Mouse (Mus musculus): Measurements from ENCODE around the gene Actrt3. TPM values are rescaled to one million over a fixed set of nuclear protein-coding genes. Genes with fewer than 3 reads are reported as not detected.

The Actrt3 gene
- 0.15 TPM in 2 replicates for polyA plus RNA-seq (2014; fragmentation: Nextera tagmentation; extraction: Ambion mirVana)

GRCm38 (mm10) chr3:30599711-30600545 lies at the start of gene Actrt3:
Gene Actrt3, minus strand, starts transcription at chr3:30599939.
- Histone ChIP-seq H3K4me1 (ENCODE audit: control insufficient read depth, insufficient read depth, low read length) (peaks cover 8% of the 10 kb centered on the region), H3K27ac (ENCODE audit: low read depth, low read length) (no peak within 1 kb of the TSS), H3K27me3 (ENCODE audit: control insufficient read depth, insufficient read depth, low read length) (no peaks in the 10 kb centered on the region), H3K4me3 (ENCODE audit: low read depth, low read length) (peak within 1 kb of the TSS; percentile 56), H3K4me2 (peak within 1 kb of the TSS; percentile 80), H3K9me3 (ENCODE audit: control insufficient read depth, low read length) (no peaks in the 10 kb centered on the region), H3K36me3 (ENCODE audit: control insufficient read depth, insufficient read depth, low read length) (no peaks in the 10 kb centered on the region), H3K9ac (ENCODE audit: low read length) (peak within 1 kb of the TSS; percentile 57)
- peak; percentile 93 for DNase-seq (ENCODE audit: low spot score, missing footprints)
- 2% methylated on average over 32 of the region's 32 CpGs for WGBS
- no peak for ATAC-seq (ENCODE audit: low FRiP score)

DNA sequence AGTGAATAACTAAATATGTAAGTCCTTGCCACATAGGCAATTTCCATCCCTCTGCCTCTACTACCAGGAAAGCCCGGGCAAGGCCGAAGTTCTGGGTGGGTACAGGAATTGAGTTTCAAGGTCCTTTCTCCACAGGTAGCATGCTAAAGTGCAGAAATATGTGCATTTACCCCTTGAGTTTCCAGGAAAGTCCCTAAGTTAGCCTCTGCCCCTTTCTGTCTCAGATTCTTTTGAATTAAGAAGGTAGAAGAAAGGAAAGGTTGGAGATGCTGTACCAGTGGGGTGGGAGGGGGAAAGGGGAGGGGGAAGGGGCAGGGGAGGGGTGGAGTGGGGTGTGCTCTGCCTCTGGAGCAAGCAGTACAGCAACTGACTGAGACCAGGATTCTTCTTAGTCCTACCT lies 48.7 kb upstream of the Actrt3 start:
- DNase-seq (ENCODE audit: low spot score, missing footprints) (no peak), ATAC-seq (ENCODE audit: low FRiP score) (no peak)
- H3K27ac ChIP-seq (ENCODE audit: low read depth, low read length), result no peak overlapping the region
- peaks cover 11% of the 10 kb centered on the region for H3K4me1 ChIP-seq (ENCODE audit: control insufficient read depth, insufficient read depth, low read length)
- H3K9me3 ChIP-seq (ENCODE audit: control insufficient read depth, low read length), result no peaks in the 10 kb centered on the region
- H3K4me3 ChIP-seq (ENCODE audit: low read depth, low read length), result no peak overlapping the region
- H3K9ac ChIP-seq (ENCODE audit: low read length), result no peak overlapping the region
- H3K36me3 ChIP-seq (ENCODE audit: control insufficient read depth, insufficient read depth, low read length), result no peaks in the 10 kb centered on the region
- 98% methylated on average over 2 of the region's 2 CpGs for WGBS
- no peak overlapping the region for H3K4me2 ChIP-seq
- H3K27me3 ChIP-seq (ENCODE audit: control insufficient read depth, insufficient read depth, low read length), result peaks cover 22% of the 10 kb centered on the region

- H3K4me2 ChIP-seq, result peak within 1 kb of the TSS; percentile 66
- peaks cover 22% of the 10 kb centered on the region for H3K27me3 ChIP-seq (ENCODE audit: control insufficient read depth, insufficient read depth, low read length)
- no peaks in the 10 kb centered on the region for H3K9me3 ChIP-seq (ENCODE audit: control insufficient read depth, low read length)
- ATAC-seq (ENCODE audit: low FRiP score), result peak; percentile 96
- H3K27ac ChIP-seq (ENCODE audit: low read depth, low read length), result no peak within 1 kb of the TSS
- H3K9ac ChIP-seq (ENCODE audit: low read length), result peak within 1 kb of the TSS; percentile 58
- DNase-seq (ENCODE audit: low spot score, missing footprints), result peak; percentile 94
- WGBS, result 1% methylated on average over 25 of the region's 25 CpGs
- H3K4me1 ChIP-seq (ENCODE audit: control insufficient read depth, insufficient read depth, low read length), result peaks cover 11% of the 10 kb centered on the region
- peak within 1 kb of the TSS; percentile 29 for H3K4me3 ChIP-seq (ENCODE audit: low read depth, low read length)
- no peaks in the 10 kb centered on the region for H3K36me3 ChIP-seq (ENCODE audit: control insufficient read depth, insufficient read depth, low read length)
Observed at GRCm38 (mm10) chr3:30647440-30648090, 47.8 kb upstream of the Actrt3 start, which contains the start of gene Lrrc34. Gene Lrrc34, minus strand, starts transcription at chr3:30647869.

DNA sequence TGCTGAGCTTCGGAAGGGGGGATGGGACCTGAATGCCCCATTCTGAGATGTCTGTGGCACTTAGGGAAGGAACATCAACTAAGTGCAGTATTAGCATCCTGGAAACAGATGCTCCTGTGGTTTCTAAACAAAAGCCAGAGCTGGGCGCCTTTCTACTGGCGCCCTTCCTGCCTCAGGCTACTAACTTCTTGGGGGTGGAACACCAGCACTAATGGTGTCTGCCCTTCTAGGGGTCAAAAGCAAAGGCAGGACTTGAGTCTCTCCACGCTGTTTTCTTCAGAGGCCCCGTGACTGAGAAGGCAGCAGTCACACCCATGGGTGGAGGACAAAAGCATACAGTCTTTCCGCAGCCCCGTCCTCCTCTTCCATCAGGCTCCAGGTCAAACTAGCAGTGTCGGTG lies 47.0 kb upstream of the Actrt3 start:
- peaks cover 22% of the 10 kb centered on the region for H3K27me3 ChIP-seq (ENCODE audit: control insufficient read depth, insufficient read depth, low read length)
- no peak for ATAC-seq (ENCODE audit: low FRiP score)
- peaks cover 11% of the 10 kb centered on the region for H3K4me1 ChIP-seq (ENCODE audit: control insufficient read depth, insufficient read depth, low read length)
- WGBS, result 52% methylated on average over 8 of the region's 8 CpGs
- no peak overlapping the region for H3K4me2 ChIP-seq
- H3K36me3 ChIP-seq (ENCODE audit: control insufficient read depth, insufficient read depth, low read length), result no peaks in the 10 kb centered on the region
- H3K27ac ChIP-seq (ENCODE audit: low read depth, low read length), result no peak overlapping the region
- no peak overlapping the region for H3K9ac ChIP-seq (ENCODE audit: low read length)
- no peak overlapping the region for H3K4me3 ChIP-seq (ENCODE audit: low read depth, low read length)
- DNase-seq (ENCODE audit: low spot score, missing footprints), result no peak
- H3K9me3 ChIP-seq (ENCODE audit: control insufficient read depth, low read length), result no peaks in the 10 kb centered on the region

- 69% methylated on average over 2 of the region's 2 CpGs for WGBS
- Histone ChIP-seq H3K27ac (ENCODE audit: low read depth, low read length) (no peak within 1 kb of the TSS), H3K9me3 (ENCODE audit: control insufficient read depth, low read length) (no peaks in the 10 kb centered on the region), H3K4me1 (ENCODE audit: control insufficient read depth, insufficient read depth, low read length) (peaks cover 5% of the 10 kb centered on the region), H3K4me3 (ENCODE audit: low read depth, low read length) (no peak within 1 kb of the TSS), H3K9ac (ENCODE audit: low read length) (no peak within 1 kb of the TSS), H3K27me3 (ENCODE audit: control insufficient read depth, insufficient read depth, low read length) (peaks cover 6% of the 10 kb centered on the region), H3K36me3 (ENCODE audit: control insufficient read depth, insufficient read depth, low read length) (no peaks in the 10 kb centered on the region), H3K4me2 (no peak within 1 kb of the TSS)
- DNase-seq (ENCODE audit: low spot score, missing footprints) (no peak), ATAC-seq (ENCODE audit: low FRiP score) (no peak)
Observed at GRCm38 (mm10) chr3:30644207-30644606, 44.5 kb upstream of the Actrt3 start, which contains the start of gene Lrriq4. Gene Lrriq4, plus strand, starts transcription at chr3:30644507.

- Histone ChIP-seq H3K4me3 (ENCODE audit: low read depth, low read length) (no peak overlapping the region), H3K9me3 (ENCODE audit: control insufficient read depth, low read length) (no peaks in the 10 kb centered on the region), H3K36me3 (ENCODE audit: control insufficient read depth, insufficient read depth, low read length) (no peaks in the 10 kb centered on the region), H3K9ac (ENCODE audit: low read length) (no peak overlapping the region), H3K4me2 (no peak overlapping the region), H3K4me1 (ENCODE audit: control insufficient read depth, insufficient read depth, low read length) (no peaks in the 10 kb centered on the region), H3K27me3 (ENCODE audit: control insufficient read depth, insufficient read depth, low read length) (no peaks in the 10 kb centered on the region), H3K27ac (ENCODE audit: low read depth, low read length) (no peak overlapping the region)
- 77% methylated on average over 4 of the region's 4 CpGs for WGBS
- no peak for DNase-seq (ENCODE audit: low spot score, missing footprints)
- ATAC-seq (ENCODE audit: low FRiP score), result no peak
Observed at GRCm38 (mm10) chr3:30635629-30636028, 35.9 kb upstream of the Actrt3 start.

DNA sequence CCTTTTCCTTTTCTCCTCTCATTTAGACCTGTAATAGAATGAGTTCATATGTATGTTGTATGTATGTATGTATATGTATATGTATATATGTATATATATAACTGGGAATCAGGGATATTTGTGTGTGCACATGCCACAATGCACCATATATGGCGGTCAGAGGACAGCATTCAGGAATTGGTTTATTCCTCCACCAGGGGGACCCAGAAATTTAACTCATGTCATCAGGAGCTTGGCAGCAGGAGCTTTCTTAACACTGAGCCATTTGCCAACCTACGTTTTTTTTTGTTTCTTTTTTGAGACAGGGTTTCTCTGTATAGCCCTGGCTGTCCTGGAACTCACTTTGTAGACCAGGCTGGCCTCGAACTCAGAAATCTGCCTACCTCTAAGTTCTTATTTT lies 33.9 kb upstream of the Actrt3 start:
- Histone ChIP-seq H3K4me1 (ENCODE audit: control insufficient read depth, insufficient read depth, low read length) (no peaks in the 10 kb centered on the region), H3K4me2 (no peak overlapping the region), H3K4me3 (ENCODE audit: low read depth, low read length) (no peak overlapping the region), H3K36me3 (ENCODE audit: control insufficient read depth, insufficient read depth, low read length) (no peaks in the 10 kb centered on the region), H3K9me3 (ENCODE audit: control insufficient read depth, low read length) (no peaks in the 10 kb centered on the region), H3K9ac (ENCODE audit: low read length) (no peak overlapping the region), H3K27ac (ENCODE audit: low read depth, low read length) (no peak overlapping the region), H3K27me3 (ENCODE audit: control insufficient read depth, insufficient read depth, low read length) (no peaks in the 10 kb centered on the region)
- DNase-seq (ENCODE audit: low spot score, missing footprints) (no peak), ATAC-seq (ENCODE audit: low FRiP score) (no peak)
- 59% methylated on average over 3 of the region's 3 CpGs for WGBS

- no peaks in the 10 kb centered on the region for H3K9me3 ChIP-seq (ENCODE audit: control insufficient read depth, low read length)
- no peaks in the 10 kb centered on the region for H3K4me1 ChIP-seq (ENCODE audit: control insufficient read depth, insufficient read depth, low read length)
- no peak overlapping the region for H3K9ac ChIP-seq (ENCODE audit: low read length)
- ATAC-seq (ENCODE audit: low FRiP score) (no peak), DNase-seq (ENCODE audit: low spot score, missing footprints) (no peak)
- peaks cover 5% of the 10 kb centered on the region; the same call in 1 of the 2 replicates for H3K36me3 ChIP-seq (ENCODE audit: control insufficient read depth, insufficient read depth, low read length)
- H3K4me3 ChIP-seq (ENCODE audit: low read depth, low read length), result no peak overlapping the region
- 89% methylated on average over 8 of the region's 8 CpGs for WGBS
- no peaks in the 10 kb centered on the region for H3K27me3 ChIP-seq (ENCODE audit: control insufficient read depth, insufficient read depth, low read length)
- H3K4me2 ChIP-seq, result no peak overlapping the region
- H3K27ac ChIP-seq (ENCODE audit: low read depth, low read length), result no peak overlapping the region
Observed at GRCm38 (mm10) chr3:30620132-30620531, 20.4 kb upstream of the Actrt3 start.

- H3K27ac ChIP-seq (ENCODE audit: low read depth, low read length), result no peak overlapping the region
- H3K4me3 ChIP-seq (ENCODE audit: low read depth, low read length), result no peak overlapping the region
- ATAC-seq (ENCODE audit: low FRiP score) (no peak), DNase-seq (ENCODE audit: low spot score, missing footprints) (no peak)
- H3K9ac ChIP-seq (ENCODE audit: low read length), result no peak overlapping the region
- peaks cover 22% of the 10 kb centered on the region for H3K36me3 ChIP-seq (ENCODE audit: control insufficient read depth, insufficient read depth, low read length)
- no peaks in the 10 kb centered on the region for H3K4me1 ChIP-seq (ENCODE audit: control insufficient read depth, insufficient read depth, low read length)
- H3K4me2 ChIP-seq, result no peak overlapping the region
- no peaks in the 10 kb centered on the region for H3K9me3 ChIP-seq (ENCODE audit: control insufficient read depth, low read length)
- no peaks in the 10 kb centered on the region for H3K27me3 ChIP-seq (ENCODE audit: control insufficient read depth, insufficient read depth, low read length)
- WGBS, result 87% methylated on average over 4 of the region's 4 CpGs
Observed at GRCm38 (mm10) chr3:30610930-30611329, 11.2 kb upstream of the Actrt3 start.
